Mouse (Mus musculus) limb, embryonic 14.5 days (tissue): ENCODE results near the gene Tmem117. TPM values are rescaled to one million over a fixed set of nuclear protein-coding genes. Genes with fewer than 3 reads are reported as not detected.

Experiments used
- ATAC-seq: fragments of 200-750 bp; cut with Nextera tagmentation; 2 replicates; pipeline ENCODE4 v1.8.0; 2017; ENCODE audit warnings: low read depth, moderate number of reproducible peaks, moderate TSS enrichment; ENCODE audit not compliant: low FRiP score
- DNase-seq: peaks from one replicate; pipeline ENCODE4 v3.0.0-alpha.2; 2015; ENCODE audit warnings: low spot score
- H3K27ac ChIP-seq: fragments of 300-500 bp; sonication (generic); replicated peaks from 2 replicates; pipeline ENCODE4 v1.5.1; 2014; ENCODE audit warnings: low read depth, mild to moderate bottlenecking, low read length, moderate library complexity, mixed read lengths
- H3K27me3 ChIP-seq: fragments of 300-500 bp; sonication (generic); 2 replicates; pipeline ENCODE4 v1.6.1; 2014; ENCODE audit warnings: low read length, mixed read lengths; ENCODE audit not compliant: control insufficient read depth, insufficient read depth
- H3K36me3 ChIP-seq: fragments of 300-500 bp; sonication (generic); 2 replicates; pipeline ENCODE4 v1.6.1; 2014; ENCODE audit warnings: mild to moderate bottlenecking, low read length, moderate library complexity, mixed read lengths; ENCODE audit not compliant: control insufficient read depth, insufficient read depth
- H3K4me1 ChIP-seq: fragments of 300-500 bp; sonication (generic); 2 replicates; pipeline ENCODE4 v1.6.1; 2014; ENCODE audit warnings: antibody characterized with exemption, low read length, mixed read lengths; ENCODE audit not compliant: control insufficient read depth, insufficient read depth
- H3K4me2 ChIP-seq: fragments of 300-500 bp; sonication (generic); replicated peaks from 2 replicates; pipeline ENCODE4 v1.6.1; 2014; ENCODE audit warnings: low read depth, mild to moderate bottlenecking, low read length, moderate library complexity; ENCODE audit not compliant: severe bottlenecking
- H3K4me3 ChIP-seq: fragments of 300-500 bp; sonication (generic); replicated peaks from 2 replicates; pipeline ENCODE4 v1.5.1; 2014; ENCODE audit warnings: low read length
- H3K9ac ChIP-seq: fragments of 300-500 bp; sonication (generic); 2 replicates; pipeline ENCODE4 v1.6.1; 2014; ENCODE audit warnings: mild to moderate bottlenecking, low read depth, low read length, moderate library complexity; ENCODE audit not compliant: severe bottlenecking
- H3K9me3 ChIP-seq: fragments of 300-500 bp; sonication (generic); 2 replicates; pipeline ENCODE4 v1.6.1; 2016; ENCODE audit warnings: low read length; ENCODE audit not compliant: control insufficient read depth
- POLR2A ChIP-seq: fragments of 200-500 bp; IDR thresholded peaks from 2 replicates; pipeline ENCODE4 v1.8.0; 2012; ENCODE audit warnings: inconsistent platforms, mild to moderate bottlenecking, moderate library complexity, borderline replicate concordance; ENCODE audit not compliant: insufficient read depth, insufficient read length; ENCODE audit errors: extremely low read depth
- WGBS: fragments of 180-500 bp; shearing (Covaris S2); extraction: QIAGEN DNeasy Blood & Tissue Kit; methylation state at CpG from one replicate; pipeline ENCODE4 v1.1.7; 2014; 5-methylcytosine and 5-hydroxymethylcytosine counted together
- polyA plus RNA-seq, 2 experiments: library from polyadenylated mRNA; depleted of rRNA in 1 of 2; stranded (reverse) in 1 of 2; unstranded in 1 of 2; fragments of >200 nt; fragmentation: Nextera tagmentation in 1 of 2; extraction: Ambion mirVana in 1 of 2; gene quantifications; 2 replicates each; pipeline versions ENCODE4 v1.2.1 to v1.2.3; 2012 to 2014

Gene Tmem117
- polyA plus RNA-seq, 2 experiments, result 1.9 to 5.9 TPM

DNA sequence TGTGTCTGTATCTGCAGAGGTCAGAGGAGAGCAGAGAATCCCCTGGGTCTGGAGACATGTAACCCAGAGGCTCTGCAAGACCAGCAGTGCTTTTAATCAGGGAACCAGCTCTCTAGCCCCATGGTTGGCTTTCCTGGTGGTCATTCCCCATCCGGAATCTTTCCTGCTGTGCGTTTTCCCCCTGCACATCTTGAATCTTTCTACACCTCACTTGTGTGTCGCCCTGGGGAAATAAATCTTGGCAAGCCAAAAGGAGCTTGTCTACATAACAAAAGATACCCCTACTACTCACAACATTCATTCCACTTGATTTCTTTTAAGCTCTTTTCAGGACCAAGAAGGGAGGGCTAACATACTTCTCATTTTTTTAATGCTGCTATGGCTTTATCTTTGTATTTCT is 169.2 kb downstream of the Tmem117 start:
- Histone ChIP-seq H3K9me3 (no peaks in the 10 kb centered on the region), H3K9ac (no peak overlapping the region), H3K4me2 (no peak overlapping the region), H3K27me3 (no peaks in the 10 kb centered on the region), H3K4me1 (no peaks in the 10 kb centered on the region), H3K36me3 (no peaks in the 10 kb centered on the region), H3K27ac (no peak overlapping the region), H3K4me3 (no peak overlapping the region)
- no peak for DNase-seq
- no peak for ATAC-seq
- TF ChIP-seq POLR2A, result no peak
- 18% methylated on average over 3 of the region's 3 CpGs for WGBS

DNA sequence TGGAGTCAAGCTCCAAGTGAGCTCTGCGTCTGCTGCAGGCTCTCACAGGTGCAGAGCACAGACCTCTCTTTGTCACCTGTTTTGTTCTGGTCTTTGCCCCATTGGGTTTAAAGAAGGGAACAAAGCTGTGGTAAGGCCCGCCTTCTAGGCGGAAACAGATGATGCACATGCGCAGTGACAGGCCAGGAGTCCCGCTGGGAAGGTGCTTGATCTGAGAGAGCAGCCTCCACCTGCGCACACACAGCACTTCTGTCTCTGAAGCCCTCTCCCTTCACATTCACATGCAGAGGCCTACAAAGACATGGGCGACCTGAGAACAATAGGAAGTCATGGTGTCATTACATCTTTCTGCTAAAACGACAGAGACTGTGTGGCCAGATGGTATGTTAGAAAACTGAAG is 172.4 kb downstream of the Tmem117 start:
- ATAC-seq (no peak), DNase-seq (no peak)
- Histone ChIP-seq H3K36me3 (no peaks in the 10 kb centered on the region), H3K9ac (no peak overlapping the region), H3K4me2 (no peak overlapping the region), H3K4me3 (no peak overlapping the region), H3K9me3 (no peaks in the 10 kb centered on the region), H3K27me3 (no peaks in the 10 kb centered on the region; the same call in 1 of the 2 replicates), H3K27ac (no peak overlapping the region), H3K4me1 (0 out of 2 replicates have a peak, but pooled peaks cover 4% of the 10 kb centered on the region)
- no peak for TF ChIP-seq POLR2A
- 71% methylated on average over 8 of the region's 8 CpGs for WGBS

DNA sequence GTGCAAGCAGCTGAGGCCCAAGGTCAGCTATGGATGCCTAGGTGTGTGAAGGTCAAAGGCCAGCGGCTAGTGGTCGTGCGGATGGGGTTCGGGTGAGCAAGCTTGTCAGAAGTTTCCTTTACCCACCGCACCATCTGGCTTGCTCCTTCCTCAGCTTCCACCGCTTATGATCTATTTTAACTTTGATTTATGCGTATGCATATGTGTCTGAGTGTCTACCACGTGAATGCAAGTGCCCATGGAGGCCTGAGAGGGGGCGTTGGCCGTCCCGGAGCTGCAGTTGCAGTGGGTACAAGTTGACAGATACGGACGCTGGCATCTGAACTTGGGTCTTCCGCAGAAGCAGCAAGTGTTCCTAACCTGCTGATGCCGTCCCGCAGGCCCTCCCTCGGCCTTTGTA is 173.8 kb downstream of the Tmem117 start:
- 68% methylated on average over 17 of the region's 17 CpGs for WGBS
- H3K27me3 ChIP-seq, result no peaks in the 10 kb centered on the region; the same call in 1 of the 2 replicates
- 0 out of 2 replicates have a peak, but pooled peaks cover 4% of the 10 kb centered on the region for H3K4me1 ChIP-seq
- DNase-seq (no peak), ATAC-seq (no peak)
- no peaks in the 10 kb centered on the region for H3K9me3 ChIP-seq
- H3K4me2 ChIP-seq, result no peak overlapping the region
- no peaks in the 10 kb centered on the region for H3K36me3 ChIP-seq
- H3K4me3 ChIP-seq, result no peak overlapping the region
- no peak overlapping the region for H3K27ac ChIP-seq
- TF ChIP-seq POLR2A, result no peak
- H3K9ac ChIP-seq, result no peak overlapping the region

- DNase-seq (no peak), ATAC-seq (no peak)
- no peaks in the 10 kb centered on the region; the same call in 1 of the 2 replicates for H3K27me3 ChIP-seq
- H3K36me3 ChIP-seq, result no peaks in the 10 kb centered on the region
- H3K4me3 ChIP-seq, result no peak overlapping the region
- no peak for TF ChIP-seq POLR2A
- no peak overlapping the region for H3K9ac ChIP-seq
- no peak overlapping the region for H3K4me2 ChIP-seq
- 17% methylated on average over 17 of the region's 17 CpGs for WGBS
- 0 out of 2 replicates have a peak, but pooled peaks cover 4% of the 10 kb centered on the region for H3K4me1 ChIP-seq
- no peak overlapping the region for H3K27ac ChIP-seq
- no peaks in the 10 kb centered on the region for H3K9me3 ChIP-seq
Measured at GRCm38 (mm10) chr15:94803624-94804342, 174.8 kb downstream of the Tmem117 start.

DNA sequence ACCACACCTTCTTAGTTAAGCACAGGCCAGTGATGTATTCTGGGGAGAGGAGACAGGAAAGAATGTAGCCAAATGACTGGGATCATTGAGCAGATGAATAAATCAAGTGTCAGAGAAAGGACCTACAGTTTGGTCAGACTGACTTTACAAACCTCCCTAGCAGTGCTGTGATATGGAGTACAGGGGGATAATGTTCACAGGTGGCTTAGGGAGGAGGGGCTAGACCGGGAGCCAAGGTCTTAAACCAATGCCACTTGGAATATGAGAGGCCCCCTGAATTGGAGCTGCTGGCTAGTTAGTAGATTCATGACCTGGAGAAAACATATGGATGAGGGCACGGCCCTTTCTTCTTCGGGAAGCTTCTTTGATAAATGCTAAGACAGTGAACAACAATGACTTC is 177.0 kb downstream of the Tmem117 start:
- Histone ChIP-seq H3K9ac (no peak overlapping the region), H3K4me3 (no peak overlapping the region), H3K36me3 (no peaks in the 10 kb centered on the region), H3K9me3 (no peaks in the 10 kb centered on the region), H3K4me1 (peaks cover 12% of the 10 kb centered on the region), H3K4me2 (no peak overlapping the region), H3K27me3 (no peaks in the 10 kb centered on the region; the same call in 1 of the 2 replicates), H3K27ac (no peak overlapping the region)
- 66% methylated on average over 3 of the region's 3 CpGs for WGBS
- TF ChIP-seq POLR2A, result no peak
- ATAC-seq (no peak), DNase-seq (no peak)
